Mouse (Mus musculus): ENCODE data around the gene Kirrel2.

Kirrel2 gene

GRCm38 (mm10) chr7:30413596-30413995, 43.9 kb downstream of the Kirrel2 start, which contains the start of gene Tyrobp:
Tyrobp (plus strand) TSS chr7:30413760.
- DNase-seq (ENCODE audit: low read depth, low spot score) = no peak

DNA sequence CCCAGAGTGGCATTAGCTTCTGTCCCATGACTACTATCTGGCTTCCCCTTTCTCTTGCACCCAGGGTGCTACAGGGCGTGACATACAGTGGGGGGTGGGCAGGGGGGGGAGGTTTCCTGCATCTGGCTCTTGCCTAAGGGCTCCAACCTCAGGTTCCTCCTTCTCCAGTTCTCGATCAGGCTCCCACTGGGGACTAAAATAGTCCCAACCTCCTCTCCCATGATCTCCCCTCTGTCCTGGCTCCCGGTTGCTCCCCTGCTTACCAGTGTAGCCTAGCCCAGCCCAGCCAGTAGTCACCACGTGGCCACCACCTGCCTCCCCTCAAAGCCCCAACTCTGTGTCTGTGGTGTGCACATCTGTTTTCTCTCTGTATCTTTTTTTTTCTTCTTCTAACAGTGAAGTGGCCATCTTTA, 44.7 kb downstream of the Kirrel2 start:
- no peak for DNase-seq (ENCODE audit: low read depth, low spot score)

DNA sequence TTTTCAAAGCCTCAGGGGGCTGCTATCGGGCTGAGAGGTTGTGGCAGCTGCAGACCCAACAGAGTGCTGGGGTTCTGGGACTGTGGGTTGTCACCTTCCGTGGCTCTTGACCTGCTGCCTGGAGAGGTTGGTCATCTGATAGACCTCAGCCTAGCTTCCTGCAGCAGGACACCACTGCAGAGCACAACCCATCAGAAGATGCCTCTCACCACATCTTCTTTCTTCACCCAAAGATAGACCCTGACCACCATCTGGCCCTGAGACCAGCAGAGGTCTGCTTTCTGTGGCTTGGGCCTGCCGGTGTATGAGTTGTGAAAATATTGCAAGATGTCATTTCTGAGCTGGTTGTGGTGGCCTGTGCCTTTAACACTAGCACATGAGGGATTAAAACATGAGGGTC, 46.5 kb downstream of the Kirrel2 start:
- no peak for DNase-seq (ENCODE audit: low read depth, low spot score)

GRCm38 (mm10) chr7:30409789-30410188, 47.7 kb downstream of the Kirrel2 start:
- no peak for DNase-seq (ENCODE audit: low read depth, low spot score)

GRCm38 (mm10) chr7:30408639-30409038, 48.9 kb downstream of the Kirrel2 start:
- no peak for DNase-seq (ENCODE audit: low read depth, low spot score)

GRCm38 (mm10) chr7:30402343-30402742, 55.1 kb downstream of the Kirrel2 start:
- DNase-seq (ENCODE audit: low read depth, low spot score) = no peak

- no peak for DNase-seq (ENCODE audit: low read depth, low spot score)
These were observed 57.8 kb downstream of the Kirrel2 start for GRCm38 (mm10) chr7:30399671-30400070.
